Mouse (Mus musculus) layer of hippocampus, adult 9-11 months (tissue): ENCODE data around the gene Parp11.
"Not testable (repeated sequence)": the region's sequence is repeated elsewhere in the genome, so short reads cannot be mapped to it uniquely, and the experiment has no call there.

Experiments used
- DNase-seq: peaks from one replicate; pipeline ENCODE4 v3.0.0; 2022

Gene Parp11

GRCm38 (mm10) chr6:127500119-127500518 is 53.5 kb downstream of the Parp11 start:
- no peak for DNase-seq

GRCm38 (mm10) chr6:127500806-127501205 is 54.2 kb downstream of the Parp11 start:
- no peak for DNase-seq

GRCm38 (mm10) chr6:127502530-127502929 is 55.9 kb downstream of the Parp11 start:
- DNase-seq = peak; percentile 27

- DNase-seq = not testable (repeated sequence)
Observed at GRCm38 (mm10) chr6:127513776-127514175, 67.1 kb downstream of the Parp11 start.

GRCm38 (mm10) chr6:127521176-127521575 is 74.5 kb downstream of the Parp11 start:
- DNase-seq = no peak

- no peak for DNase-seq
Observed at GRCm38 (mm10) chr6:127522326-127522725, 75.7 kb downstream of the Parp11 start.

GRCm38 (mm10) chr6:127524442-127524841 is 77.8 kb downstream of the Parp11 start:
- no peak for DNase-seq

- DNase-seq = no peak
Observed at GRCm38 (mm10) chr6:127528625-127529024, 82.0 kb downstream of the Parp11 start.

- DNase-seq = no peak
Observed at GRCm38 (mm10) chr6:127529451-127529850, 82.8 kb downstream of the Parp11 start.

- no peak for DNase-seq
Observed at GRCm38 (mm10) chr6:127530206-127530605, 83.6 kb downstream of the Parp11 start.

GRCm38 (mm10) chr6:127531412-127532205 is 85.0 kb downstream of the Parp11 start:
- DNase-seq = no peak

GRCm38 (mm10) chr6:127532304-127532703 is 85.7 kb downstream of the Parp11 start:
- DNase-seq = no peak

GRCm38 (mm10) chr6:127533766-127534165 is 87.1 kb downstream of the Parp11 start:
- DNase-seq = no peak

- DNase-seq = no peak
Observed at GRCm38 (mm10) chr6:127537035-127537434, 90.4 kb downstream of the Parp11 start.

GRCm38 (mm10) chr6:127538118-127538517 is 91.5 kb downstream of the Parp11 start:
- no peak for DNase-seq

- DNase-seq = no peak
Observed at GRCm38 (mm10) chr6:127539226-127539625, 92.6 kb downstream of the Parp11 start.

- no peak for DNase-seq
Observed at GRCm38 (mm10) chr6:127539659-127540058, 93.0 kb downstream of the Parp11 start.

- no peak for DNase-seq
Observed at GRCm38 (mm10) chr6:127540517-127540916, 93.9 kb downstream of the Parp11 start.

- DNase-seq = peak; percentile 67
Observed at GRCm38 (mm10) chr6:127541617-127542374, 95.2 kb downstream of the Parp11 start.
